Mouse (Mus musculus): ENCODE measurements at regions not wholly inside any gene's neighbourhood (a gene's known extent, or its start where the extent isn't known, plus 50 kb on each side); places are given as distances from the start of the nearest gene placed in this dataset.
A peak's percentile ranks its signal among the peaks of the same experiment; 100 is the strongest.
"Not testable (repeated sequence)": the region's sequence is repeated elsewhere in the genome, so short reads cannot be mapped to it uniquely, and the experiment has no call there.

DNA sequence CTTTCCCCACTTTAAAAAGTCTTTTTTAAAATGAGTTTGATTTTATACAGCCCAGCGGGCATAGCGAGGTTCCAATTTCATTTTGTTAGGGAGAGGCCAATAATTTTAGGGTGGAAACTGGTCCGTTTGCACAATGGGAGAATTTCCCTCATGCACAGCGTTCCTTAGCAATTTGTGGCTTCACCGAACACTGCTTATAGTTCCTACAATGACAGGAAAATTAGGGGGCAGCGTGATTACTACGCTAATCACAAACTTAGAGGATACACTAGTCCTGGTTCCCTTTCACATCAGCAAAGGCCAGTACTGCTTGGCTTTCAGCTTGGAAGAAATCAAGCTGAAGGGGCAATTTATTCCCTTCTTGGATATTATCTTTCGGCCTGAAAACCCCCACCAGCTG is 745.1 kb upstream of the Gm19410 start:
- DNase-seq (ENCODE audit: low spot score): no peak

DNA sequence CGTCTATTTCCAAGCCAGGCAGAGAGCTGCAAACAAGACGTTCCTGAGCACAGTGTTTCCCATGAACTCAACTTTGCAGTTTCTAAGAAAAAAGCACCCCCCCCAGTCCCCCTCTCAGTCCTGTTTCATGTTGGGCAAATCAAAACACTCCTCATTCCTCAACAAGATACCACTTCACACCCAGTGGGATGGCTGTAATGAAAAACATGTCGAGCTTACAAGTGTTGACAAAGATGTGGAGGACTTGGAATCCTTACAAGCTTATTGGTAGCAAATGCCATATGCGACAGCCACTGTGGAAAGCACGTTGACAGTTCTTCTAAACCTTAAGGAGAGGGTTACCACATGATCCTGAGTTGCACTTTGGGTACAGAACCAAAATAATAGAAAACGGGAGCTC is 742.9 kb upstream of the Gm19410 start:
- no peak for DNase-seq (ENCODE audit: low spot score)

GRCm38 (mm10) chr8:35047798-35048197 is 717.8 kb upstream of the Gm19410 start:
- DNase-seq (ENCODE audit: low spot score): no peak

DNA sequence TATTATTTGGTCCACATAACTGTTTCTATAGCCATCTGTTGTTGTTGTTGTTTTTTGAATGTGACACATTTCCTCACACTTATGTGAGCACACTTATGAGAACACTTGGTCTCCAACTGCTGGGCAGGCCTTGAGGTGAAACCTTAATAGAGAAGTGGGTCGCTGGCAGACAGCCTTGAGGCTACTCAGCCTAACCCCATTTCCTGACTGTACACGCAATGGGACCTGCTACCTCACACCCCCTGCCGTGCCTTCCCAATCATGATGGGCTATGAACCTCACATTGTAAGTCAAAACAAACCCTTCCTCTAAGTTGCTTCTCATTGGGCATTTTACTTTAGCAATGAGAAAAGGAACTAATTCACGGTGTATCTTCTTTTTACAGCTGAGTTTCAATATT is 712.1 kb upstream of the Gm19410 start:
- DNase-seq (ENCODE audit: low spot score): no peak

DNA sequence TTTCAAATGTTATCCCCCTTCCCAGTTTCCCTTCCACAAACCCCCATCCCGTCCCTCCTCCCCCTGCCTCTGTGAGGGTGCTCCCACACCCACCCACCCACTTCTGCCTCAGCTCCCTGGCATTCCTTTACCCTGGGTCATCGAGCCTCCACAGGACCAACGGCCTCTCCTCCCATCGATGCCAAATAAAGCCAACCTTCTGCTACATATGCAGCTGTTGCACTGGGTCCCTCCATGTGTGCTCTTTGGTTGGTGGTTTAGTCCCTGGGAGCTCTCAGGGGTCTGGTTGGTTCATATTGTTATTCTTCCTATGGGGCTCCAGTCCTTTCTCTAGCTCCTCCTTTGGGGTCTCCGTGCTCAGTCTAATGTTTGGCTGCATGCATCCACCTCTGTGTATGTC is 704.5 kb upstream of the Gm19410 start:
- no peak for DNase-seq (ENCODE audit: low spot score)

DNA sequence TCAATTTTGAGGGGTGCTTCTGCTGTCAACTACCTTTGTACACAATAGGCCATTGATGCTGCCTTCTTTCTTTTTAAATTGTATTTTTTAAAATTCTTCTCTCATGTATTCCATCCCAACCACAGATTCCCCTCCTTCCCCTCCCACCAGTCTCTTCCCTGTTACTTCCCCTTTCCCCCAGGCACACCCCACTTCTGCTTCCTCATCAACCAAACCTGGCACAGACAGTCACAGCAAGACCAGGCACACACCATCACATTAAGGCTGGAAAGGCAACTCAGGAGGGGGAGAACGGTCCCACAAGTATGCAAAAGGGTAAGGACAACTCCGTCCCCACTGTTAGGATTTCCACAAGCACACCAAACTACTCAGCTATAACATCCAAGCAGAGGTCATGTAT is 697.4 kb upstream of the Gm19410 start:
- no peak for DNase-seq (ENCODE audit: low spot score)

- DNase-seq (ENCODE audit: low spot score): no peak
Measured at GRCm38 (mm10) chr8:35070246-35070989, 695.2 kb upstream of the Gm19410 start.

- no peak for DNase-seq (ENCODE audit: low spot score)
Measured at GRCm38 (mm10) chr8:35075971-35076370, 689.6 kb upstream of the Gm19410 start.

DNA sequence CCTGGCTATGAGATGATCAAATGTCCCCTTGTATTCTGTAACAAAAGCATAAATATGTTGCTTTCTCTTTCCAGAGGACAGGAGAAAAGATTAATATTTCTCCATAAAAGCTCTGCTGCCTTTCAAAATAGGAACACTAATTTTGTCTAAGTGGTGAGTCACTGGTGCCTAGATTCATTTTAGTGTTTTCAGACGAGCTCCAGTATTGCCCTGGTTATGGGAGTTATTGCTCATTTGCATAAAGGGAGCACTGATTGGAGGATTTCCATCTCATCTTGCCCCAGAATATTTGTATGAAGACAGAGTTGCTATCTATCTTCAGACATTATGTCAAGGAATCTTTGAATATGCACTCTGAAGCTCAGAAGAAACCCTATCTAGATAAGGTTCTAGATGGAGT is 682.4 kb upstream of the Gm19410 start:
- DNase-seq (ENCODE audit: low spot score): no peak

DNA sequence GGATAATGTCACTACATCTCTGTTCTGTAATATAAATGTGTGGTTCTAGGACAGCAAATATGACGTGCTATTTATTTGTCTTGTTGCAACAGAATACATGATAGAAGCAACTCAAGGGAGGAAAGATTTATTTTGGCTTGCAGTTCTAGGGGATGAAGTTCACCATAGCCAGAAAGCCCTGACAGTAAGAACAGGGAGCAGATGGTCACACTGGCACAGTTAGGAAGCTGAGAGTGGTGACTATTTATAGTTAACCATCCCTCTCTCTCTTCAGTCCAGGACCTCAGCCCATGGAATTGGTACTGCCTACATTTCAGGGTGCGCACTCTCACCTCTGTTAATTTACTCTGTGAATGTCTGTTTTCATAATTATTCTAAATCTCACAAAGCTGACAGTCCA is 678.5 kb upstream of the Gm19410 start:
- DNase-seq (ENCODE audit: low spot score): no peak

DNA sequence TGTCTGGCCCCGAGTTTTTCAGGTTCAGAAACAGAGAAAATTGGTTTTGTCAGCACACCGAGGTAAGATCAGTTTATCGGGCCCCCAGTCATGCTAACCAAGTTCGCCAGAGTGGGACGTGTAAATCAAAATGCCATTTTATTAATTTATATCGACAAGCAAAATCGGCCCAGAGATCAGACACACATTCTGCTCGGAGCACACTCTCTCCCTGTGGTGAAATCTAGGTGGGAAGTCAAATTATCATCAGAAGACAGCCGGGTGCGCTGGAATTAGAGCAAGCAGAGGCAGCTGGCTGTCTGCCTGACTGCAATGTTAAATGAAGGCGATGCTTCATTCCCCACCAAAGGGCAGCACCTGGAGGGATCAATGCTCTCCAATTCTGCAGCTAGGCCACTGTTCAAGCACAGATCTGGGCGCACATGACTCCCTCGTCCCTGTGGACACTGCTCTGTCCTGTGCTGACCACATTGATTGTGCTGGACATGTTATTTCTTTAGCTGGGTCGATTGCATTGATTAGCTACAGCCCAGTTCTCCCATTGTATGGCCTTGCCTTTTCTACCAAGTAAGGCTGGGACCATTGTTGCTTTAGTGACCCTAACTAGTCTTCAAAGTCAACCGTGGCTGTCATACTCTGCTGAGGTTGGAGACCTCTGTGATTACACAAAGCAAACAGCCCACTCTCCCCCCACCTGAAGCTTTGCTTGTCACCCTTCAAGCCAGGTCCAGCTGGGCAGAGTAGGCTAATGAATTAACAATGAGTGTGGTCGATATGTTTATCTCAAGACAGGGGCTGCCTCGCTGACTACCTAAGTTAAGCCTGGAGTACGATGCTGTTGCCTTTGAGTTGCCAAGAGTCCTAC is 677.0 kb upstream of the Gm19410 start:
- DNase-seq (ENCODE audit: low spot score): peak; percentile 10

DNA sequence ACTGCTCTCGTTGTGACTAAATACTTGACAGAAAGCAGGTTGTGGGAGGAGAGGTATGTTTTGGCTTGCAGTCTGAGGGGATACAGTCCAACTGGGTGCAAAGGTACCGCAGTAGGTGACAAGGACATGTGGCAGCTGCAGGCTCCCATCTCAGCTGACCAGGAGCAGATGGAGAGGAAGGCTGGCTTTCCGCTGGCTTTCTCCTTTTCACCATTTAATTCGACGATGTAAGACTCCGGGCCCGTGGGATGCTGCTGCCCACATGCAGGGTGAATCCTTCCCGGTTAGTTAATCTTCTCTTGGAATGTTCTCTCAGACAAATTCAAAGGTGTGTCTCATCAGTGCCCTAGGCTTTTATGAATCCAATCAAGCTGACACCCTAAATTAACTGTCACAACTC is 676.1 kb upstream of the Gm19410 start:
- no peak for DNase-seq (ENCODE audit: low spot score)

- DNase-seq (ENCODE audit: low spot score): no peak
Measured at GRCm38 (mm10) chr8:35101701-35102100, 663.9 kb upstream of the Gm19410 start.

GRCm38 (mm10) chr8:35102102-35102501 is 663.5 kb upstream of the Gm19410 start:
- DNase-seq (ENCODE audit: low spot score): not testable (repeated sequence)

- not testable (repeated sequence) for DNase-seq (ENCODE audit: low spot score)
Measured at GRCm38 (mm10) chr8:35104465-35104876, 661.1 kb upstream of the Gm19410 start.

- DNase-seq (ENCODE audit: low spot score): no peak
Measured at GRCm38 (mm10) chr8:35109506-35110217, 655.9 kb upstream of the Gm19410 start.

DNA sequence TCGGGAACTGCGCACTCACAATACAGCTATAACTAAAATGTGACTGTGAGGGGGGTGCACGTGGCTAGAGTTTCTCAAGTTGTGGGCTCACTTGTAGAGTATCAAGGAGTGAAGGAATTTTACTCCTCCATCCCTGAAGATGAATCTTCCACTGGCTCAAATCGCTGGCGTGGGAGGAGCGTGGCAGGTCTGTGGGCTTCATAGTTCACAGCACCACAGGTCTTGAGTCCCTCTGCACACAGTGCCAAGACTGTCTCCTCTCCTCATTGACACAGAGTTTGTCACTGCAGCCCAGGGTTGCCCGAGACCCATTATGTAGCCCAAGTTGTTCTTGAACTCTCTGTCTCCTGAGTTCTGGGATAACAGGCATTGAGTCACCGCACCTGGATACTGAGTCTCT is 655.3 kb upstream of the Gm19410 start:
- DNase-seq (ENCODE audit: low spot score): no peak

DNA sequence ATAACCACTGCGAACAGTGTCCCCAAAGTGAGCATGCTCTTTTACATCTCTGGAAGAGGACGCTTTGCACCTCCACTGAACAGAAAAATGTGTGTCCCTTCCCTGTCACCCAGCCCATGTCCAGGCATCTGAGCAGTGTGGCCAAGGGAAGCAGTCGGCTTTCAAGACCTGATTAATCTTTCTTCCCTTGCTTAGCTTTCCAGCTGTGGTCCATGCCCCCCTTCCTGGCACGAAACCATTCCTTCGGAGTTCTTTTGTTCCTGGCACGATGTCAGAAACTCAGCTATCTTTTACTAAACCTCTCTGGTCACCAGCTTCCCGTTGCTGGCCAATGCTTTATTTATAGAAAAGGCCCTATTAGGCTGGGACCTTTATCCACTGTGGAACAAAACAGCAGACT is 654.5 kb upstream of the Gm19410 start:
- no peak for DNase-seq (ENCODE audit: low spot score)

GRCm38 (mm10) chr8:35112591-35113265 is 652.9 kb upstream of the Gm19410 start:
- DNase-seq (ENCODE audit: low spot score): no peak

- no peak for DNase-seq (ENCODE audit: low spot score)
Measured at GRCm38 (mm10) chr8:35114031-35114430, 651.6 kb upstream of the Gm19410 start.

DNA sequence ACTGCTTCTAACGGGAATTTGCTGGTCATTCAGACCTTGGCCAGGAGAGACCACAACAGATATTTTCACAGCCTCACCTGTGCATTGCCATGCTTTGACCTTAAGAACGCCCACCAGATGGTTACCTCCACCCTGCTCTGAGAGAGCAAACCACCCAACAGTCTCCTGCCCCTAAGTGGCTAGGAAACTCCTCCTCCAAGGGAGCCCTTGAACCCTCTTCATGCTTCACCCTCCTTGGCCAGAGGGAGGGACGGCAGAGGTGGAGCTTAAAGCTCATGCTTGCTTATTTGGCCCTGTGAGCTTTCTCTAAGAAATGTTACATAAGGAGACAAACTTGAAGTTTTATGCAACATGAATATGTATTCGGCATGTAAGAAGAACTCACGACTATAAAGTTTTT is 645.0 kb upstream of the Gm19410 start:
- no peak for DNase-seq (ENCODE audit: low spot score)

DNA sequence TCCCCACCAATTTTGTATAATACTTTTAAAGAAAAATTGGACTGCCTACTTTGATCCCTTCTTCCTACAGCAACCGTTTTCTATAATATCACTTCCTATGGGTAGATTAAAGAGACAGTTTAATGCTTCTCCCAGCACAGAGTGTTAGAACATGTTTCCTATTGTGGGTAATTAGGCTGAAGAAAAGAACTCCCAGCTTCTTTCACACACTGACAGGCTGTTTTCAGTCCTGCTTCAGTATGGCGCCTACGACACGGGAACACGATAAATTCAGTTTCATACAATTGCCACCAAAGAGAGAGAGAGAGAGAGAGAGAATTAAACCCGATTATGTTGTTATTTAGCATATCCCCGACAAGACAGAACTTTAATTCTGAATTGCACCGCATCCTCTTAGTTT is 644.5 kb upstream of the Gm19410 start:
- DNase-seq (ENCODE audit: low spot score): no peak

Measured in embryo, embryonic 10.5 days (tissue).